Mouse (Mus musculus): ENCODE measurements at regions not wholly inside any gene's neighbourhood (a gene's known extent, or its start where the extent isn't known, plus 50 kb on each side); places are given as distances from the start of the nearest gene placed in this dataset.
"Not testable (repeated sequence)": the region's sequence is repeated elsewhere in the genome, so short reads cannot be mapped to it uniquely, and the experiment has no call there.

DNA sequence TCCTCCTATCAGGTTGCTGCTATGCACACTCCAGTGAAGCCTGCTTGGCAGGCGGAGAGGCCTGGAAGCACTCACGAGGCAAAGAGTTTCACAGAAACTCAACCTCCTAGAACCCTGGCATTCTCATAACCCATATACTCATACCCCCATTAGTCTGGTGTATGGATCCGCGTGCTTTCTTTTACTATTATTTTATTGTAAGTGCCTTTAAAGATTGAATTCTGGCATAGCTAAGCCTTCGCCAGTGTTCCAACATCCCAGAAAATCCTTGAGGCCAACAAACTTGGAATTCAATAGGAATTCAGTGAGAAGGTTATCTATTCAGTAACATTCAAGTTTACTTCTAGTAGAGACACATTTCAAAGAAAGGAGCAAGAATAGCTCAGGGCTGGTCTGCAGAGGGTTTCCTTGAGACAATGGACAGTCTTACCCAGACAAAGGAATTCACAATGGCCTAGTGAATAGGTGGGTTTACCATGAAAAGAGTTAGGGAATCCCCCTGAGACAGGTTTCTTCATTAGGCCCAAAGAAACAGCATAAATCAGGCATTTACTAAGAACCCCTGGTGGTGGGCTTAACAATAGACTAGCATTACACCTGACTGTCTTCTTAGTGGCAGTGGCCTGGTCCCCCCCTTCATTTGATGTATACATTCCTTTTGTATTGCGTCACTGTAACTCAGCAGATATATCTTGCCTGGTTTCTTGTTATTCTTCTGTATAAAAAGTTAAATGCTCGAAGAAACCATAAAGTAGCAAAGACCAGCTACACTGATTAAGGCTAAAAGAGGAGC, 80.8 kb upstream of the Gm15446 start:
- not testable (repeated sequence) for DNase-seq (ENCODE audit: low spot score in 2 of 2)

DNA sequence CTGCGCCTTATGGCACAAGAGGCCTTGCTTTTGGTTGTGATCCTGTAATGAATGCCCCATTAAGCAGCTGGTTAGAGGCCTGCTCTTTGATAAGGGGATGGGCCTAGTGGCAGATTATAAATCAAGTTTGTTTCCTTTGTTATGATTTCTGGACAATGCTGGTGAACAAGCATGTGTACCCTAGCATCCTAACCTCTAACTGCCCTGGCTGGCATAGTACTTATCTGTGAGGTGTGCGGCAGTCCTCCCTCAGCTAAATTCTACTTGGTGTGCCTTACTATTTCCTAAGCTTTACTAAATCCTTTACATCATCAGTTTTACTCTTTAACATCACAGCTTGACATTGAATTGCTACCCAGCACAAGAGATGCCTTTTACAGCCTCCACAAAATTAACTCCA, 79.0 kb upstream of the Gm15446 start:
- not testable (repeated sequence) for DNase-seq (ENCODE audit: low spot score in 2 of 2)

DNA sequence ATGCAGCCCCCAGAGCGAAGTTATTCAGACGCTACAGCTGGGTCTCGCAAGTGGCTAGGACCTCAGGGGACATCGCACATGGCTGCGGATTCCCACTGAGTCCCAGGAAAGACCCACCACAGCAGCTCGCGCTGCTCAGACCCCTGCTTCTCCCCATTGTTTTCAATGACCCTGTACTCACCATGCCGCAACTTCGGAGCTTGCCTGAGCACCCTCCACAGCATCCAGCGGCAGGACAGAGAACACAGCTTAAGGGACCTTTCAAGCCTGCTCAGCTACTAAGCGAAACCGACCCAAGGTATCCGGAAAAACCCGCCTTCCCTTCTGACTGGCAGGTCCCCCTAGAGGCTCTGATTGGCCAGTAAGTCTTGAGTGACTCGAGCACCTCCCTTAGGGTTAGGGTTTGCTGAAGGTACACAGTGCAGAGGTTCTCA, 78.4 kb upstream of the Gm15446 start:
- no peak for DNase-seq (ENCODE audit: low spot score in 2 of 2)

DNA sequence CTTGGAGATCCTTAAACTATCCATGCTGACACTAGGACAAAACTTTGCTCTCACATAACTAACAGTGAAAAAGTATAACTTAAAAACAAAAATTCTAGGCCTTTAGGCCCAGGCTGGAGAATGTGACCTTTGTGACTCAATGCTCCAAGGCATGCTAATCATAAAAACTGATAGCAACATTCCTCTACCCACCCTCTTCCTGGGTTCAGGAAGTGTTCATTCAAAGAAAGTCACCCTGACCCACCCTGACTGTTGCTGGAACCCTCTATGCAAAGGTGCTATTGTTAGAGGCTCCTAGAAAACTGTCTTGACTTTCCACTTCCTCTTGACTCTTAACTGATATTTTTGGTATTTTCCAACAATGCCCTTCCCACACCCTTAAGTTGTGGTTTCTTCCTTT, 72.0 kb upstream of the Gm15446 start:
- not testable (repeated sequence) for DNase-seq (ENCODE audit: low spot score in 2 of 2)

DNA sequence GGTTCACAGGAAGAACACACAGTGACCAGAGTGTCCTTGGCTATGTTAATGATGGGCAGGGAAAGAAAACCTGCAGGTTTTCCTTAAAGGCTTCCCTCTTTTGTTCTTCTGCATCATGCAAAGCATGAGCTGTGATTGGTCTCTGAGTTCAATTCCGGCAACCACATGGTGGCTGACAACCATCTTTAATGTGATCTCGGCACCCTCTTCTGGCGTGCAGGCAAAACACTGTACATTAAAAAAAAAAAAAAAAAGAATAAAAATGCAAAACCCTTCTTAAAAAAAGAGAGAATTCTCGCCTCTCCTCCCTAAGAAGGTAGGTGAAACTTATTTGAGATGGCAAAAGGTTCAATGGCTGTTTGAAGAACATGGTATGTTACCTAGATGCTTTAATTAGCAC, 62.8 kb upstream of the Gm15446 start:
- DNase-seq (ENCODE audit: low spot score in 2 of 2): no peak

DNA sequence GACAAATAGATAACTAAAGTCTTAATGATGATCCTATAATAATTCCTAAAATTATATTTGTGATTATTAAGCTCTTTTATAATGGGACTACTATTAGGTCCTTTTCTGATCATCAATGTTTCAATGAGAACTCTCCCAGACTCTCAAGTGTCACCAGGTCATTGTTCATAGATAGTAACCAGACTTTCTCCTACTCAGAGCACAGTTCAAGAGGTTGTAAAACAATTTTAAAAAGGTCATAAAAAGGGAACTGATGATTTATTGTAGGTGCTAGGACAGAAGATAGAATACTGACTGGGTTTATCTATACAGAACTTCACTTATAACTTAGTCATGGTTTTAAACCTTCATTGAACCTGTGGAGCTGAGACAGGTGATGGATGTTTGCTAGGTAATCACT, 58.7 kb upstream of the Gm15446 start:
- DNase-seq (ENCODE audit: low spot score in 2 of 2): not testable (repeated sequence)

DNA sequence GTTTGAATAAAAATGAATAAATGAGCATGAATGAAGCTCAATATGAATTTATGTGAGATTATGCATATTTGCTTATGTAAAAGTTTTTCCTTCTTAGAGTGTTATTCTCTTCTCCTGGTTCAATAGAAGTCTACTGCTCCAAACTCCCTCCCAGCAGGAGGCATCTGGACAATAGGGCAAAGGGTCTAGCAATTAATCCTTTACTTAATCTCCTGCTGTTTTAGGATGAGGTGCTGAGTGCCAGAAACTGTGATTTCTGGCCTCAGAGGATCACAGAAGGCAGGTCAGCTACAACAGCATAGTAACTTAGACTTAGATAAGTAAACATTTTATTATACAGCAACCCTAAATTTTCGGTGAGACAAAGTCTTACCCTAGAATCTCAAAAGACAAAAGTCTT, 57.6 kb upstream of the Gm15446 start:
- DNase-seq (ENCODE audit: low spot score in 2 of 2): no peak

DNA sequence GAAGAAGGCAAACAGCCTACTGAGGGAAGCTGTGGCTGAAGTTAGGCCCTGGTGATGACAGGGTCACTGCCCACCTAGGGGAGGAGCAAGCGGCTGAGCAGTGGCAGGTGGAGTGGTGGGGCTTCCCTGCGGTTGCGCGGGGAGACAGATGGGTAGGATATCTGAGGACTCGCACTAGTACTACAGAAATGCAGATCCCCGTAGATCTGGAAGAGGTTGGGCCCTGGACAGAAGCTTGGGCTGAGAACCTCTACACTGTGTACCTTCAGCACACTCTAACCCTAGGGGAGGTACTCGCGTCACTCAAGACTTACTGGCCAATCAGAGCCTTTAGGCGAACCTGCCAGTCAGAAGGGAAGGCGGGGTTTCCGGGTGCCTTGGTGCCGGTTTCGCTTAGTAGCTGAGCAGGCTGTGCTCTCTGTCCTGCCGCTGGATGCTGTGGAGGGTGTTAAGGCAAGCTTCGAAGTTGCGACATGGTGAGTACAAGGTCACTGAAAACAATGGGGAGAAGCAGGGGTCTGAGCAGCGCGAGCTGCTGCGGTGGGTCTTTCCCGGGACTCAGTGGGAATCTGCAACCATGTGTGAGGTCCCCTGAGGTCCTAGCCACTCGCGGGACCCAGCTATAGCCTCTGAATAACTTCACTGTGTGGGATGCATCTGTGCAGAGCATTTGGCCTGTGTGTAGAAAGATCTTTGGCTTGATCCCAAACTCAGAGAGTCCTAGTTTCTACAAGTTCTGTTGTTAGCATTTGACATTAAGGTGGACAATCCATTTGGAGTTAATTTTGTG, 56.7 kb upstream of the Gm15446 start:
- DNase-seq (ENCODE audit: low spot score in 2 of 2): peak; percentile 73 to 77

DNA sequence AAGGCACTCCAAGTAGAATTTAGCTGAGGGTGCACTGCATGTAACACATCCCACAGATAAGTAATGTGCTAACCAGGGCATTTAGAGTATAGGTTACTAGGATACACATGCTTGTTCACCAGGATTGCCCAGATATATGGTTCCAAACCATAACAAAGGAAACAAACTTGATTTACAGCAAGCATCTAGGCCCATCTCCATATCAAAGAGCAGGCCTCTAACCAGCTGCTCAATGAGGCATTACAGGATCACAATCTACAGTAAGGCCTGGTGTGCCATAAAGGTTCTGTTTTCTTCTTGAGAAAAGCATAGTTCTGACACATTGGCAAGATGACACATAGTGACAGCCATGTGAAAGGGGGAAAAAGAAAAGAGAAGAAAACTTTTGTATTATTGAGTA, 56.0 kb upstream of the Gm15446 start:
- not testable (repeated sequence) for DNase-seq (ENCODE audit: low spot score in 2 of 2)

Data from frontal cortex, postnatal 14 days (tissue).